Mouse (Mus musculus) thymus, adult 18-20 months (tissue): ENCODE data around the gene Zfp148.

Experiments
- DNase-seq, 2 experiments: peaks; one replicate each; pipeline ENCODE4 v3.0.0; 2022; ENCODE audit warnings: mixed read lengths in 2 of 2

The Zfp148 gene

DNA sequence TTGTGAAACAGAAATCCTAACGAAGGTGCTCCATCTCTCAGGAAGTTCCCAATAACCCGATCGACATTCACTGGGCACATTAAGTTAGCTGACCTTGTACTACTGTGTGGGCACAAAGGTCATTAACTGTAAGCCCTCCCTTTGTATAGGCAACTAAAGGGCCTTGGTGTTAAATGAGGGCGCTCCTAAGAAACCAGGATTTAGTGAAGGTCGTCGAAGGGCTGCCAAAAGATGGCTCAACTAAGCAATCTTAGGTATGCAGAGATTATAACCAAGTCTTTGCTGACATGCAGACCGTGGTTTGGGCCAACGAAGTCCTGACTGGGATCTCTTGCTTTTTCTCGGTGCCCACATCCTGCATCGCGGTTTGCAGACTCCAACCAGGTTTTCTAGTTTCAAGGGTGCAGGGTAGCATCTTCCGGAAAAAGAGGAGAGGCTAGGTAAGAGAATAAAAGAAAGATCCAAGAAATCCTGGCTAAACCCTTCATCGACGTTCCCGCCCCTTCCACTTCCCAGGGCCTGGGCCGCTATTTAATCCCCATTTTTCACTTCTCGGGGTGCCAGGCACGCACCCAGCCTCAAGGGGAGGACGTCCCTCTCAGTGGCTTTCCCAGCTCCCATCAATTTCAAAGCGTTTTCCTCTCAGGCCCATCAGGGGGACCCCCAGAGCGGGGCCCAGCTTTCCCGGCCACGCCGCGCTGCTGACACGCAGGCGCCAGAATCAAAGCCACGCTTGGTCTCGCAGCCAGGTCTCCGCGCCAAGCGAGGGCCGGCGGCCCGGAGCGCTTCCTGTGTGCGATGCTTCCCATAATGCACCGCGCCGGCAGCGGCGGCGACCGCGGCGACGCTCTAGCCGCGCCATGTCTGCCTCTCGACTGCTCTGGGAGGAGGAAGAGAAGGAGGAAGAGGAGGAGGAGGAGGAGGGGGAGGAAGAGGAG is at the start of gene Zfp148:
TSS of gene Zfp148 (plus strand) at position 893 of the 938 bp plus-strand sequence.
- peak; percentile 83 to 85 for DNase-seq

DNA sequence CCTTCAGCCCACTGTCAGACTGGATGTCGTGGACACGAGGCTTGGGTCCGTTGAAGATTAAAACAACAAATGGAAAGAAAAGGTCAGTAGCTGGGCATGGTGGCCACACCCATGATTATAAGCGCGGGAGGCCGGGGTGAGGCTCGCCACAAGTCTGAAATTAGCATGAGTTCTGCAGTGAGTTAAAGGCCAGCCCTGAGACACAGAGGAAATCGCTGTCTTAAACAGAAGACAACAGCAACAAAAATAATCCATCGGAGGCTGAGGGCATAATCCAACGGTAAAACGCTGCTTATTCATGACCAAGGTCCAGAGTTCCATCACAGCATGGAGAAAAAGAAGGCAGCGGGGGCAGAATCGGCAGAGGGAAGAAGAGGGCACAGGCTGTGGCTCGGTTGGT is 47.6 kb upstream of the Zfp148 start:
- no peak for DNase-seq

DNA sequence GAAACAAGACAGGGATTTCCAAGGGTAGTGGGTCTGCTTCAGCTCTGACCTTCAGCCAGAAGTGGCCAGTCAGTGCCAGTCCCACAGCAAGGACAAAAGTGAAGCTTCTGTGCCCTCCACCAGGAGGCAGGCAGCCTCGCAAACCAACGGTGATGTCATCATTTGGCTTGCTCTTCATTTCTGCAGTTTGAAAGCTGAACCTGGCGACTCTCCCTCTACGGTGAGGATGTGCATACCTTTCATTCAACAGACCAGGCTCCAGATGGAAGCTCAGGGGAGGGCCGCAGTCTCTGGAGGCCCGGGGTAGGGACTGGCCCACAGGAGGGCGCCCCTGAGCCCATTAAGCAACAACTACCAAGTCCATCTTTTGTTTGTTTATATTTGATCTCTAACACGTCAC is 43.5 kb upstream of the Zfp148 start:
- peak; percentile 60 to 70 for DNase-seq

DNA sequence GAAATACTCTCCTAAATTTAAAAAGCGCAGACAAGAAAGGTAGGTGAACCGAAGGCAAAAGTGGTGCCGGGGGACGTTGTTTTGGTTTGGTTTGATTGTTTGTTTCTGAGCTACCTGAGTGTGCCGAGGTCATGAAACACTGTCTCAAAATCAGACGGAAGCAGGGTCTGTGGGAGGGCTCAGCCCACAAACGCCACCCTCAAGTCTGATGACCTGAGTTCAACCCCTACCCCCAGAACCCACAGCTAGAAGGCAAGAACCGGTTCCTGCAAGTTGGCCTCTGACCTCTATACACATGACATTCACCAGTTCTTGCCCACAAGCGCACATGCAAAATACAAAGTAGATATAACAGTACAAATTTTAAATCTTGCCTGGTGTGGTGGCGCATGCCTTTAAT is 43.0 kb upstream of the Zfp148 start:
- DNase-seq, result no peak

DNA sequence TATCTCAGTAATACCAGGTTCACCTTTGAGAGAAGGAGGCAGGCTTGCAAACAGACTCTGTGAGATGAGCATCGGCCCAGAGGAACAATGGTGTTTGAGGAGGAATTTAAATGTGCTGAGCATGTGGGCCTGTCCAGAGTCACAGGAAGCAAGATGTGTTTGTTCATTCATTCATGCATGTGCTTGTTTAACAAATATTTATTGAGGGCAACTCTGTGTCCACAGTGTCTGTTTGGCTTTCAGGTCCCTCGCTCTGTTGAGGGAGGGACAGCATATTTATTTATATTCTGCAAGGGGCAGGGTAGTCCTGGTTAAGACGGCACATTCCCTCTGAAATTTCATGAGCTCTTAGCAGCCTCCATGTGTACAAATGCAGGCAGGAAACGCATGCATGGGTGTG is 42.1 kb upstream of the Zfp148 start:
- no peak for DNase-seq

DNA sequence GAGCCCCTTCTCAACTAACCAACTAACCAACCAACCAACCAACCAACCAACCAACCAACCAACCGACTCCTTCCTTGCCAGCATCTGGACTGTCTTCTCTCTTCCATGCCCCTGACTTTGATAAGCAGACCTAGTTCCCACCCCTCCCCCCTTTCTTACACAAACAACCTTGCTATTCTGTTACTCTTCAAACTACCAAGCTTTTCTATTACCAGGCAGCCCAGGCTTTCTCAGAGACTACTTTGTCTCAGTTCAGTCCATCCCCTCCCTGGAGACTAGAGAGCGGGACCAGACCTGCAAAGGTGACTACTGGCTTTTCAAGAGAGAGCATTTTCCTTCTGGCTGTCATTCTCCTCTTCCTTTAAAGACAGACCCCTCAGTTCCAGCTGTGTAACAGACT is 41.2 kb upstream of the Zfp148 start:
- no peak for DNase-seq

DNA sequence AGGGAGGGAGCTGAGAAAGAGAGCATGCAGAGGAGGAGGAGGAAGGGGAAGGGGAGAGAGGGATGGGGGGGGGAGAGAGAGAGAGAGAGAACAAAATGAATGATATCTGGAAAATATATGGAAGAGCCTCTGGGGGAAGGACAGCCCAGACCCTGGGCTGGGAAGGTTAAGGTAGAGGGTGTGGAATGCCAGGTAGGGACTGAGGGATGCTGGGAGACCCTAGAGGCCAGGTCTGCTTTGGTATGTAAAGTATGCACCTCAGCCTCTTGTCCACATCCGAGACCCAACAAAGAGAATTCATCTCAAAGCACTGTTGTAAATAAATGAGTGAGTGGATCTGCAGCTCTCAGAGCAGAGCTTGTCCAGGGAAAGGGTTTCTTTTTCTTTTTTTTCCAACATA is 38.3 kb upstream of the Zfp148 start:
- no peak for DNase-seq

DNA sequence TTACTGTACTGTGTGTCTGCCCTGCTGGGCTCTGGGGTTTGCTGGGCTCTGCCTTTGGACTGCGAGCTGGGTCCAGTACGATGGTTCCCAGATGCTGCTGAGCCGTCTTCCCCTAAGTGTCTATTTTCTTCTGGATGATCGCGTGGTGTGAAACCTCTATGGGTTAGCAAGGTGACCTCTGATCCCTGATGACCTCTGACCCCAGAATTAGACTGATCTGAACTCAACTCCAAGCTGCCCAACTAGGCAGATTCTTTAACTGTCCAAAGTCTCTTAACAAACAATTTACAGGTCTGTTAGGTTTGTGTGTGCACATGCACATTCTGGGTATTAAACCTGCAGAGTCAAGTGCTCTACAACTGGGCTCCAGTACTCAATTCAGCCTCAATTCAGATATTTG is 37.5 kb upstream of the Zfp148 start:
- DNase-seq, result no peak

DNA sequence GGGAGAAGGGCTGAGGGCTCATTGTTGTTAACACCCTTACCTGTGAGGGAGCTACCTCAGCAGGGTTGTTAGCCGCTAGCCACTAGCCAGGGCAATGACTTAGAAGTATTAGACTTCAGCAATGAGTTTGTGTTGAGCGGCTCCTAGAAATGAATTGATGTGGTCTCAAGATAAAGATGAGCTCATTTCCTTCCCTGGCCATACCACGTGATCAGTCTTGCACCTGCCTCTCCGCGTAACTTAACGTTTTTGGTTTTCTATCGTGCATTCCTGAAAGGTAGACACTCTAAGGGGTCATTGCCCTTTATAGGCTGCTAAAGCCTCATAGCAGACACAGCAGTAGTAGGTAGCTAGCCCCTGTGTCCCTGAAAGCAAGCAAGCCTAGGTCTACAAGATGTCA is 37.0 kb upstream of the Zfp148 start:
- DNase-seq, result peak in 1 of 2 experiments; percentile 53

DNA sequence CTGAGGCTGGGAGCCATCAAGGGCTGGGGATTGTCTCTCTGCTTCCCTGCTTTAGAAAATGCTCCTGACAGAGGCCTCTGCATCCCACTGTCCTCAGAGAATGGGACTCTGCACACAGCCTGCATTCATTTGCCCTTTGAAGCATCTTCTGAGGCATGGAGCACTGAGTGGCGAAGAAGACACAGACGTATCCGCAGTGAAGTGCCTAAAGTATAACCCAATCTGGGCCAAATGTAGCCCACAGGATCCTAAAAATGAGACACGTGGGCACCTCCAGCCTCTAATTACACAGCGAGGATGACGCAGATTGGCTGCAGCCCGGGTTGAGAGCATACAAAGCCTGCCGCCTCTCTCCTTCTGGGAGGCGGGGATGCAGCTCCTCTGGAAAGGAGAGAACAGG is 36.3 kb upstream of the Zfp148 start:
- no peak for DNase-seq

DNA sequence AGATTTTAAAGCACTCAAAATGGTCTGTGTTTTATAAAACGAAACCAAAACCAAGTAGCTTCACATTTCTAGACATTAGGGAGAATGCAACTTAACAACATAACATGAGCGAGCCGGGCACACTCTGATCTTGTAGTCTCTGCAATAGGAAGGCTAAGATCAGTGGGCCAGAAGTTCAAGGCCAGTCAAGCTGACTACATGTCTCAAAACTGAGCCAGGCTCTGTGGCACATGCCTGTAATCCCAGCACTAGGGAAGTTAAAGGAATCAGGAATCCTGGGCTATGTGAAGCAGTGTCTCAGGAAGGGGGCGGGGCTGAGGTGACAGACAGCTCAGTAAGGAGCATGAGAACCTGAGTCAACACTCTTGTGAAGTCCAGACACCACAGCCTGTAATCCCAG is 35.8 kb upstream of the Zfp148 start:
- DNase-seq, result peak in 1 of 2 experiments; percentile 38

DNA sequence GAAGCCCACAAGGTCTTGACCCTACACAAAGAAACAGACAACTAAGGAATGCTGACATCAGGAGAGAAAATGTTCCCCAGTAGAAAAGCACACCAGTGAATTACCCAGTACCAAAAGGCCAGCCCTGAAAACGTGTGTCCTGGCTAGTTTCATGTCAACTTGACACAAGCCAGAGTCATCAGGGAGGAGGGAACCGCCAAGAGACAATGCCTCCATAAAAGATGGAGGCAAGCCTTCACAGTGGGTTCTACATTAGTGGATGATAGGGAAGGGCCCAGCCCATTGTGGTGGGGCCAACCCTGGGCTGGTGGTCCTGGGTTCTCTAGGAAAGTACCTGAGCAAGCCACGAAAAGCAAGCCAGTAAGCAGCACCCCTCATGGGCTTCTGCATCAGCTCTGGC is 34.3 kb upstream of the Zfp148 start:
- DNase-seq, result no peak

DNA sequence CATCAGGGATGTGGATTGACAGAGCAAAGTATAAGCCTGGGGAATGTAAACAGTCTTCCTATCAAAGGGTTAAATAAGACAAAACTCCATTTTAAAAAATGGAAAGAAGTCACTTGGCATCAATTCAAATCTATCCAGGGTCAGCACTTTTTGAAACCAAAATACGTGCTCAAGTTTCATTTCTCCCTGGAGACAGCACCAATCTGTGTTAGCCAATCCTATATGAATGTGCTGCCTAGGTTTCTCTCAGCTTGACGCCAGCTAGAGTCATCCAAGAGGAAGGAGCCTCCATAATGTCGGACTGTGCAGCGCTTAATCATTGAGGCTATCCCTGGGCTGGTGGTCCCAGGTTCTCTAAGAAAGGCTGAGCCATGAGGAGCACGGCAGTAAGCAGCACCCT is 33.5 kb upstream of the Zfp148 start:
- DNase-seq, result no peak

DNA sequence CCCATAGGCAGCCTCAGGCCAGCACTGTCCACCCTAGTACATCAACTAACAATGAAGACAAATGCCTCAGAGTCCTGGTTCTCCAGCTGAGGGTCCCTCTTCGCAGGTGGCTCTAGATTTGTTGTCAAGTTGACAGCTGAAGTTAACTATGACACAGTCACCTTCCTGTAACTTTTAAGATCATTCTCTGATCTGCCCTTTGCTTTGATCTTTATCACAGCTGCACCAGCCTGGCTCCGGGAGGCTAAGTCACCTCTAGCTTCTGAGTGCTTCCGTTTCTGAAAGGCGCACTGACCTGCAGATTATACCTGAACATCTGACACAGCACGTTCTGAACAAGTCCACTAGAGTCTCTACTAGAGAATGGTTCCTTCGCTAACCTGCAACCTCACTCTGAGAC is 22.8 kb upstream of the Zfp148 start:
- peak in 1 of 2 experiments; percentile 46 for DNase-seq

DNA sequence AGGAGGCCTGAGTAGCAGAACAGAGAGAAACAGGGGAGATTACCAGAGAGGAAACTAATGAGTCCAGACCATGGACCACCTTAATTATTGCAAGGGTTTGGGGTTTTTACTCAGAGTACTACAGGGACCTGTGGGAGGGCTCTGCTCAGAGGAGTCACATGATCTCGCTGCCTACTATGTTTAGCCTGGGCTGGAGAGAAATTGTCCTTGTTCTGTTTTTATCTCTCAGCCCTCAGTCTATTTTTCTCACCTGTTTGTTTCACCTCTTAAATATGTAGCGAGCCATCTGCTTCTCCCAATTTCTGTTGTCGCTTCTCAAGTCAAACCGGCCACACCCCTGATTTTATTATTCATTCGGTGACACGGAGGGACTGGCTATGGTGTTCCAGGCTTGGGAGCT is 14.9 kb upstream of the Zfp148 start:
- no peak for DNase-seq

DNA sequence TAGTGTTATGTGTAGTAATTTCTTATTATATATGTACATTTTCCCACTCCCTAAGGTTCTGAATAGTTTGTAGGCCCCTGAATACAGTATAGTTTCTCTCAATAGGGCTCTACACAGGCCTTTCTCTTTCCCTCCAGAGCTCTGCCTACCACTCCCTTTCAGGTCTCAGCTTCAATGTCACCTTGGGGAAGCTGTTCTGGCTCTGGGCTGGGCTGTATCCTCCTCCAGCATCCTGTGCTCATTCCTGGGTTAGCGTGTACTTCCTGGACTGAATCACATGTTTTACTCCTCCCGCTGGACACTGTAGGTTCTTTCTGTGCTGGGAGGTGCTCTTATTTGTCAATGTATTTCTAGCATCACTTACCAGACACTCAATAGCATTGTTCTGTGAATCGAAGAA is 12.0 kb upstream of the Zfp148 start:
- no peak for DNase-seq

DNA sequence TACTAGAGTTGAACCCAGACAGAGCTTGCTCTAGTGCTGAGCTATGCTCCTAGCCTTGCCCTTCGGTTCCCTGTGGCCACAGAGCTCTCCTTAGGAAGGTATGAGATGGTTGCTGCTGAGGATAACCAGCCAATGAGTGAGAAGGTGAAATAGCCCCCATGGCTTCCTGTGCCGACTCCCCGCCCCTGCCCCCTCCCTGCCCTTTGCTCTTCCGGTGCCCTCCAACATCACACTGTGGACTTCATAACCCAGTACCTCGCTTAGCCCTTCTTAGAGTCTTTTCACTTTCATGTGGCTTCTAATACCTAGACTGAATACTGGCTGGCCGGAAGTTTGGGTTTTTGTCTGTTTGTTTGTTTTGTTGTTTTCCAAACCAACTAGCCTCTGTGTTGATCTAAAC is 9.8 kb upstream of the Zfp148 start:
- DNase-seq, result no peak

DNA sequence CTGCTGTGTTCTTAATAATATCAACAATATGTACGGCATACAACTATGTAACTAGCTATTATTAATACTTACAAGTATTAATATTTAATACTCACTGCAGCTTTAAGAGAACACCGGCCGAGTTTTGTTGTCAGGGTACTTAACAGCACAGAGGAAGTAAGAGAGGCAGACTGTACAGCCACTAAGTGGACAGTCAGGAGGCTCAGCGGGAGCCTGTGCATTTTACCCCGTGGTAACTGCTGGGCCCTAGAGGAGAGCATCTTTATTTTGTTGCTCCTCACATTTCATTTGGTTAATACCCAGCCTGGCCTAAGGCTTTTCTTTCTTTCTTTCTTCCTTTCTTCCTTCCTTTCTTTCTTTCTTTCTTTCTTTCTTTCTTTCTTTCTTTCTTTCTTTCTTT is 8.0 kb upstream of the Zfp148 start:
- no peak for DNase-seq

DNA sequence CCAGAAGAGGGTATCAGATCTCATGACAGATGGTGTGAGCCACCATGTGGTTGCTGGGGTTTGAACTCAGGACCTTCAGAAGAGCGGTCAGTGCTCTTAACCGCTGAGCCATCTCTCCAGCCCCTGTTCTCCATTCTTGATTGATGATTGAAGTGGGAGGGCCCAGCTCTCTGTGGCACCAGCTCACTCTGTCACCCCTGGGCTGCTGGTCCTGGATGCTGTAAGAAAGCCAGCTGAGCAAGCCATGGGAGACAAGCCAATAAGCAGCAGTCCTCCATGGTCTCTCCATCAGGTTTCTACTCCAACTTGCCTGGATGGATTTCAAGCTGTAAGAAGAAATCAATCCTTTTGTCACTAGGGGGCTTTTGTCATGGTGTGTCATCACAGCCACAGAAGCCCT is 7.3 kb upstream of the Zfp148 start:
- no peak for DNase-seq

DNA sequence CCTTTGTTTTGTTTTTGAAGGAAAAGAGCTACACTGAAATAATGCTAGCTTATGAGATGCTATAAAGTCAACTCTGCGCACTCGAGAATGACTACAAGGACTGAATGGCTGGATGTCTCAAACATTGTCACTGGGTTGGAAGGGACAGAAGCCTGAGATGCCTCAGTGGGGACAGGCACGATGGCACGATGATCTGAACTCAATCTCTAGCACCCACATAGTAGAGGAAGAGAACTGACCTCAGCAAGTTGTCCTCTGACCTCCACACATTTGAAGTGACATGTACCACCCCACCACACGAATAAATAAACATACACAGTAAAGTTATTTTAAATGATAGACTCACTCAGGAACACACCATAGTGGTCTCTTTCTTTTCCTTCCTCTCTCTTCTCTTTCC is 4.4 kb upstream of the Zfp148 start:
- DNase-seq, result no peak

DNA sequence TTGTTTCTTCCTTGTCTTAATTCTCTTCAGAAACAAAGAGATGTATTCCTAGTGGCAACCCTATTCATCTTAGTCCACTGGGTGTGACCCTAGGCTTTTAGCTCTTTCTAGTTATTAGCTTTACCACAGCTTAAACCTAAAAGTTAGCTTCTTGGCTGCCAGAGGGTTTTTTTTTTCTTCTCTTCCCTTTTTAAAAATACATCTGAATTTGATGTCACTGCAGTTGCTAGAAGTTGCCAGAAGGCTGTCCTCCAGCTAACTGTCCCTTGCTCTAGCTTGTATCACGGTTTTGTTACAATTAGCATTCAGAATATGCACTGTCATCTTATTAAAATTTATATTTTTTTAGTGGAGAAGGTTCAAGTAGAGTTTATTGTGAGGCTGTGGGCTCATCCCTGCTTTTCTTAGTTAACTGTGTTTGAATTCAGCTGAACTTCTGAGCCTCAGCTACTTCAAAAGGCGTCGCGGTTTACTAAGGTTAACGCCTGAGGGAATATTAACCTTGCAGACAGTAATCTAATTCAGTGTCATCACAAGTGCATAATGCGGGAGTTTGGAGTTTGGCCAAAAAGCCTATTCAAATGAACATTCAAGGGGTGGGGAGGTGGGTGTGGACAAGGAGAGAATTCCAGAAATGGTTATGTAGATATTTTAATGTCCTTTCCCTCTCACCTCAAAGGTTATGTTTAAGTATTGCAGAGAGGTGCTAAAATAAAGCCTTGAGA is 1.3 kb upstream of the Zfp148 start:
- DNase-seq, result no peak

DNA sequence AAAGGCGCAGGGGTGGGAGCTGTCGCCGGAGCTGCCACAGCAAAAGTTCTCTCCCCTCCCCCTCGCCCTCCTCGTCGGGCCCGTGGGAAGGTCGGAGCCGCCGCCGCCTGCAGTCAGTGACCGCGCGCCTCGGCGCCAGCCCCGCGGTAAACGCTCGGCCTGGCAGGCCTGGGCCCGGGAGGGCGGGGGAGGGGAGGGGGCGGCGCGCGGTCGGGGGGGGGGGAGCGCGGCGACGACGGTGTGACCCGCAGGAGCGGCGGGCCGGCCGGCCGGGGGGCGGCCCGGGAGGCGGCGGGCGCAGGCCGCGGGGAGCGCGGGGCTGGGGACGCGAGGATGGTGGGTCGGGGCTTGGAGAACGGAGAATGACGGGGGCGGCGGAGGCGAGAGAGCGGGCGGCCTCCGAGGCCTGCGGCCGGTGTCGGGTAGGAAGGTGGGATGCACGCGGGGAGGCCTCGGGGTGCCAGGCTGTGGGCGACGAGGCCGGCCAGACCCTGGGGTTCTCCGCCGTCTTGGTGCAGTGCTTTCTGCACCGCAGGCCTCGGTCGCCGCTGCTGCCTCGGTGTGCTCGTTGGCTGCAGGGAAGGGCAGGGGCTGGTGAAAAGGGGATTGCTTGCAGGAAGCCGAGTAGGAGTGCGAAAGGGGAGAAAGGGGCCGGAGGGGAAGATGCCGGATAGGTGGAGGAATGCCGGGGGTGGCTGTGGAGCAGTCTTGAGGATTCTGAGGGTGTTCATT is 412 bp downstream of the Zfp148 start:
- peak; percentile 46 to 53 for DNase-seq

DNA sequence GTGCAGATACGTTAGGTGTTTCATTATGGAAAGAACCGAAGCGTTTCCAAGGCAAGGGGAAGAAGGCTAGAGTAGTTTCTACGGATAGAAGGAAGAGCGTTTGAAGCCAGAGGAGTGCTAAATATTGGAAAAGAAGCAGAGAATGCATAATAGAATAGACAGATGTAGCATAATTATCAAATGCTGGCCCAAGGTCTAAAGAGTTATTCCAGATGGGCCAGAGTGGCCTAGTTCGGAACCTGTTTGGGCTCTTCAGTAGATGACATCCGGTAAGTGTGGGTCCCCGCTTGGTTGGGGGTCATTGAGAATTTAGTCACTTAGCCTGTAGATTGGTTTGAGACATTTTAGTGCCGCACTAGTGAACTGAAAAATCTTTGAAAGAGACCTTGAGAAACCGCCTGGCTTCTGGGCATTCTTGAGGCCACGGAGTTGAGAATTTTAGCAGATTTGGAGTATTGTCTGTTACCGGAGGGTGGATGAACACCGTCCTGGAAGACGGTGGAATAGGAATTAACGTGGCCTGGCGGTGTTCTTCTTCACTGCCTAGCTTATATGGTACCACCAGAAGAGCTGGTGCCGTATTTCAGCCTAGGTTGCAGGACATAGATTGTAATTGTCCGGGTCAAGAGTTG is 1.1 kb downstream of the Zfp148 start:
- DNase-seq, result no peak
